Mouse (Mus musculus) neural tube, embryonic 14.5 days (tissue): ENCODE results near the gene Cald1. TPM values are rescaled to one million over a fixed set of nuclear protein-coding genes. Genes with fewer than 3 reads are reported as not detected.

Experiments
- ATAC-seq: fragments of 200-750 bp; cut with Nextera tagmentation; 2 replicates; pipeline ENCODE4 v1.8.0; 2017; ENCODE audit warnings: low read depth, mild to moderate bottlenecking, moderate TSS enrichment, moderate library complexity
- H3K27ac ChIP-seq: fragments of 300-500 bp; sonication (generic); 2 replicates; pipeline ENCODE4 v1.5.1; 2014; ENCODE audit warnings: low read depth, mild to moderate bottlenecking, control low read depth, low read length, moderate library complexity, mixed read lengths
- H3K27me3 ChIP-seq: fragments of 300-500 bp; sonication (generic); 2 replicates; pipeline ENCODE4 v1.6.1; 2014; ENCODE audit warnings: low read length; ENCODE audit not compliant: control insufficient read depth, insufficient read depth
- H3K36me3 ChIP-seq: fragments of 300-500 bp; sonication (generic); 2 replicates; pipeline ENCODE4 v1.6.1; 2014; ENCODE audit warnings: low read length, mixed read lengths; ENCODE audit not compliant: control insufficient read depth, insufficient read depth
- H3K4me1 ChIP-seq: fragments of 300-500 bp; sonication (generic); 2 replicates; pipeline ENCODE4 v1.6.1; 2014; ENCODE audit warnings: low read length; ENCODE audit not compliant: control insufficient read depth, insufficient read depth
- H3K4me2 ChIP-seq: fragments of 300-500 bp; sonication (generic); 2 replicates; pipeline ENCODE4 v1.6.1; 2014; ENCODE audit warnings: mild to moderate bottlenecking, low read depth, low read length, control low read depth
- H3K4me3 ChIP-seq: fragments of 300-500 bp; sonication (generic); 2 replicates; pipeline ENCODE4 v1.5.1; 2014; ENCODE audit warnings: low read depth, low read length, control low read depth, mixed read lengths
- H3K9ac ChIP-seq: fragments of 300-500 bp; sonication (generic); replicated peaks from 2 replicates; pipeline ENCODE4 v1.6.1; 2014; ENCODE audit warnings: low read depth, mild to moderate bottlenecking, control low read depth, low read length, mixed read lengths
- H3K9me3 ChIP-seq: fragments of 300-500 bp; sonication (generic); 2 replicates; pipeline ENCODE4 v1.6.1; 2016; ENCODE audit warnings: low read length; ENCODE audit not compliant: control insufficient read depth
- WGBS: fragments of 180-500 bp; shearing (Covaris S2); extraction: QIAGEN DNeasy Blood & Tissue Kit; methylation state at CpG from one replicate; pipeline ENCODE4 v1.1.7; 2014; 5-methylcytosine and 5-hydroxymethylcytosine counted together
- polyA plus RNA-seq: library from polyadenylated mRNA; unstranded; fragments of >200 nt; fragmentation: Nextera tagmentation; extraction: Ambion mirVana; gene quantifications from 2 replicates; pipeline ENCODE4 v1.2.1, GENCODE M21; 2014

Cald1 gene
- polyA plus RNA-seq, 1 experiment from 2014 or later, result 29.1 TPM

- no peak overlapping the region for H3K4me3 ChIP-seq
- WGBS, result 68% methylated on average over 5 of the region's 5 CpGs
- H3K4me1 ChIP-seq, result no peaks in the 10 kb centered on the region
- no peak overlapping the region for H3K27ac ChIP-seq
- no peak overlapping the region for H3K9ac ChIP-seq
- no peak overlapping the region for H3K4me2 ChIP-seq
- H3K27me3 ChIP-seq, result no peaks in the 10 kb centered on the region
- H3K9me3 ChIP-seq, result no peaks in the 10 kb centered on the region
- no peaks in the 10 kb centered on the region for H3K36me3 ChIP-seq
- no peak for ATAC-seq
These were observed 14.9 kb upstream of the Cald1 start for GRCm38 (mm10) chr6:34583365-34583764.

- H3K9ac ChIP-seq, result no peak overlapping the region
- no peaks in the 10 kb centered on the region for H3K4me1 ChIP-seq
- no peak overlapping the region for H3K4me2 ChIP-seq
- no peaks in the 10 kb centered on the region for H3K36me3 ChIP-seq
- WGBS, result 78% methylated on average over 4 of the region's 4 CpGs
- no peak overlapping the region for H3K4me3 ChIP-seq
- no peaks in the 10 kb centered on the region for H3K27me3 ChIP-seq
- no peak overlapping the region for H3K27ac ChIP-seq
- ATAC-seq, result no peak
- no peaks in the 10 kb centered on the region for H3K9me3 ChIP-seq
These were observed 10.2 kb upstream of the Cald1 start for GRCm38 (mm10) chr6:34588066-34588465.

- ATAC-seq, result no peak
- Histone ChIP-seq H3K36me3 (no peaks in the 10 kb centered on the region), H3K4me3 (no peak overlapping the region), H3K9ac (no peak overlapping the region), H3K27ac (no peak overlapping the region), H3K4me2 (no peak overlapping the region), H3K4me1 (no peaks in the 10 kb centered on the region), H3K9me3 (no peaks in the 10 kb centered on the region), H3K27me3 (no peaks in the 10 kb centered on the region)
- WGBS, result 94% methylated on average over 9 of the region's 9 CpGs
These were observed 7.6 kb upstream of the Cald1 start for GRCm38 (mm10) chr6:34590716-34591115.

GRCm38 (mm10) chr6:34593353-34593752 is 4.9 kb upstream of the Cald1 start:
- H3K27me3 ChIP-seq, result no peaks in the 10 kb centered on the region
- WGBS, result 82% methylated on average over 1 of the region's 1 CpGs
- no peaks in the 10 kb centered on the region for H3K36me3 ChIP-seq
- no peak overlapping the region for H3K27ac ChIP-seq
- H3K4me3 ChIP-seq, result no peak overlapping the region
- H3K4me2 ChIP-seq, result no peak overlapping the region
- H3K9ac ChIP-seq, result no peak overlapping the region
- H3K4me1 ChIP-seq, result no peaks in the 10 kb centered on the region; the same call in 1 of the 2 replicates
- ATAC-seq, result no peak
- H3K9me3 ChIP-seq, result no peaks in the 10 kb centered on the region

GRCm38 (mm10) chr6:34597316-34597715 is 984 bp upstream of the Cald1 start:
- Histone ChIP-seq H3K27ac (no peak overlapping the region), H3K36me3 (no peaks in the 10 kb centered on the region), H3K4me3 (no peak overlapping the region), H3K4me2 (no peak overlapping the region), H3K4me1 (no peaks in the 10 kb centered on the region; the same call in 1 of the 2 replicates), H3K9me3 (no peaks in the 10 kb centered on the region), H3K27me3 (no peaks in the 10 kb centered on the region), H3K9ac (no peak overlapping the region)
- WGBS, result 79% methylated on average over 3 of the region's 3 CpGs
- no peak for ATAC-seq

GRCm38 (mm10) chr6:34599171-34599570 is 871 bp downstream of the Cald1 start:
- H3K36me3 ChIP-seq, result no peaks in the 10 kb centered on the region
- no peaks in the 10 kb centered on the region; the same call in 1 of the 2 replicates for H3K4me1 ChIP-seq
- no peaks in the 10 kb centered on the region for H3K9me3 ChIP-seq
- H3K27me3 ChIP-seq, result no peaks in the 10 kb centered on the region
- peak overlapping the region; percentile 19; the same call in 1 of the 2 replicates for H3K4me2 ChIP-seq
- H3K27ac ChIP-seq, result no peak overlapping the region
- WGBS, result 77% methylated on average over 9 of the region's 9 CpGs
- no peak for ATAC-seq
- H3K9ac ChIP-seq, result no peak overlapping the region
- H3K4me3 ChIP-seq, result no peak overlapping the region

GRCm38 (mm10) chr6:34599631-34600111 is 1.4 kb downstream of the Cald1 start:
- Histone ChIP-seq H3K4me1 (no peaks in the 10 kb centered on the region; the same call in 1 of the 2 replicates), H3K4me2 (peak overlapping the region; percentile 19; the same call in 1 of the 2 replicates), H3K27ac (no peak overlapping the region), H3K27me3 (no peaks in the 10 kb centered on the region), H3K4me3 (no peak overlapping the region), H3K36me3 (no peaks in the 10 kb centered on the region), H3K9me3 (no peaks in the 10 kb centered on the region), H3K9ac (no peak overlapping the region)
- whole genome bisulfite sequencing, result 68% methylated on average over 10 of the region's 10 CpGs
- ATAC-seq, result no peak

- Histone ChIP-seq H3K27me3 (no peaks in the 10 kb centered on the region), H3K27ac (no peak overlapping the region), H3K4me1 (no peaks in the 10 kb centered on the region; the same call in 1 of the 2 replicates), H3K9ac (no peak overlapping the region), H3K4me2 (no peak overlapping the region), H3K4me3 (no peak overlapping the region), H3K9me3 (no peaks in the 10 kb centered on the region), H3K36me3 (no peaks in the 10 kb centered on the region)
- no peak for ATAC-seq
- WGBS, result 85% methylated on average over 4 of the region's 4 CpGs
These were observed 2.5 kb downstream of the Cald1 start for GRCm38 (mm10) chr6:34600850-34601249.

- ATAC-seq, result no peak
- Histone ChIP-seq H3K9me3 (no peaks in the 10 kb centered on the region), H3K4me3 (no peak overlapping the region), H3K27me3 (no peaks in the 10 kb centered on the region), H3K9ac (no peak overlapping the region), H3K4me1 (no peaks in the 10 kb centered on the region; the same call in 1 of the 2 replicates), H3K36me3 (no peaks in the 10 kb centered on the region), H3K4me2 (no peak overlapping the region), H3K27ac (no peak overlapping the region)
- 95% methylated on average over 2 of the region's 2 CpGs for WGBS
These were observed 3.8 kb downstream of the Cald1 start for GRCm38 (mm10) chr6:34602091-34602490.
